Mouse (Mus musculus): ENCODE measurements at regions not wholly inside any gene's neighbourhood (a gene's known extent, or its start where the extent isn't known, plus 50 kb on each side); places are given as distances from the start of the nearest gene placed in this dataset.

DNA sequence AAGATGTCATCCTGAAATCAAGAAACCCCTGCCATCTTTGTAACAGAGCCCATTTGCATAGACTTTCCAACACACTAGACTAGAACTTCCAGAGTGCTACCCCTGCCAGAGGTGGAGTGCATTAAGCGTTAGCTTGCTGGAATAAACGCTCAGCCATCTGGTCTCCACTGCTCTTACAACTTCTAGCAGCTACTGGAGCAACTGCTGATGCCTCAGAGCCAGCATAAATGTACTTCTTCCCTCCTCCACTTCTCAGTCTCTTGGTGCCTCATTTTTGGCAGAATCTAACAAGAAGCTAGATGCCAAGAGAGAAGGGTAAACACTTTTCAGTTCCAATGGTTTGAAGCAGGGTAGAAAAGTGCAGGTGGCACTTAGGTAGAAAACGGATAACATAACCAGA, 385.1 kb downstream of the Kcnh5 start:
- TF ChIP-seq CTCF (IDR thresholded peaks at IDR 0.05; ENCODE audit: low read depth) (no peak), EP300 (IDR thresholded peaks at IDR 0.05; ENCODE audit: low read depth) (no peak)
